Mouse (Mus musculus): ENCODE data around the gene Lrrc8d. TPM values are rescaled to one million over a fixed set of nuclear protein-coding genes. Genes with fewer than 3 reads are reported as not detected.

Gene Lrrc8d
- polyA plus RNA-seq, 1 experiment from 2014 or later, result 14.5 TPM

DNA sequence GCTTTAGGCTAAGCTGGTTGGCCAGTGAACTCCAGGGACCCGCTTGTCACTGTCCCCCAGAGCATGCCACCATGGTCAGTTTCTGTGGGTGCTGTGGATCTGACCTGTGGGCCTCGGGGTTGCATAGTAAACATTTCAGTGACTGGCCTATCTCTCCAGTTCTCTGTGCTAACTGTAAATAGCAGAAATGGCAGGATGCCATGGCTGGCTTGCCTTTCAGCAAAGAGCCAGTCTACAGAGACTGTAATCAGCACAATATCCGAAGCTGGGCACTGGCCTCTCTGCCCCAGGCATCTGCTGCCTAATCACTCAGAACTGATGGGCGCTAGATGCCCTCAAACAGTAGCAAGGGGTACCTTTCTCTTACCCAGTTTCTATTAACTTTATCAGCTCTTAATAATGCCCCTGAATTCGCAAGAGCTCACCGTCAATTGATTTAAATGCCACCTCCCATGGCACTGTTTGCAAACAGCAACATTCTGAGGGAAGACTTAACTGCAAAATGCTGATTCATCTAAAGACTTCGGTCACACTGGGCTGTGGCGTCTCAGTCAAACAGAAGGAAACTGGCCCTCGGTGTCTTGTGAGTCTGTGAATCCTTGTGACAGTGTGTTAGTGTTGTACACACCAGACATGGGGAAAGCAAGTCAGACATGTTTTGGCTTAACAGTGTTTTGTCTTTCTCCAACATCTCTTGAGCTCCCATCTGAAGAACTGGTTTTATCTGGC, 117.6 kb downstream of the Lrrc8d start:
- peaks cover 8% of the 10 kb centered on the region; the same call in 1 of the 2 replicates for H3K9me3 ChIP-seq (ENCODE audit: control insufficient read depth)
- TF ChIP-seq CTCF (IDR thresholded peaks at IDR 0.05; ENCODE audit: low read depth), result no peak
- H3K4me1 ChIP-seq (replicated peaks; ENCODE audit: control insufficient read depth, insufficient read depth, low read length), result no peaks in the 10 kb centered on the region
- no peak for ATAC-seq
- 79% methylated on average over 9 of the region's 9 CpGs for WGBS
- H3K36me3 ChIP-seq (ENCODE audit: control insufficient read depth, insufficient read depth), result peaks cover 15% of the 10 kb centered on the region
- no peak overlapping the region for H3K4me2 ChIP-seq (replicated peaks; ENCODE audit: low read depth)
- H3K4me3 ChIP-seq (ENCODE audit: low read depth, low read length), result no peak overlapping the region
- H3K27me3 ChIP-seq (replicated peaks; ENCODE audit: control insufficient read depth, insufficient read depth, low read length), result peaks cover 4% of the 10 kb centered on the region; the same call in 1 of the 2 replicates
- no peak overlapping the region for H3K27ac ChIP-seq (ENCODE audit: low read depth, low read length)
- no peak overlapping the region for H3K9ac ChIP-seq (ENCODE audit: low read depth, low read length)

DNA sequence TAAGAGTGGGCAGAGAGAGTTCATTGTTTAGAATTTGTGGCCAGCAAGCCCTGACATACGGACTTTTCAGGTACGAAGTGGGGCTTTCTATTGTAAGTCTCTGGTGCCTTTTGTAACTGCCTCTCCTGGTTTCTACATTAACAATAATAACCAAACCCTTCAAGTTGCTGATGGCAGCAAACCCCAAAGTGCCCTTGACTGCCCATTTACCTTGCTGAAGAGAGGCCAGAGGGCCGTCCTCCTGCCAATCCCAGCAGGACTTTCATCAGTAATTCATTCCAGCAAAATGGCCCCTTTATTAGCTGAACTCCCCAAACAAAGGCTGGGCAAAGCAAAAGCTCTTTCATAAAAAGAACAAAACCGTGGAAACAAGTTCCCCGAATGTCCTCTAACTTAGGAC, 118.6 kb downstream of the Lrrc8d start:
- H3K4me2 ChIP-seq (replicated peaks; ENCODE audit: low read depth), result no peak overlapping the region
- no peak overlapping the region for H3K27ac ChIP-seq (ENCODE audit: low read depth, low read length)
- no peak overlapping the region for H3K9ac ChIP-seq (ENCODE audit: low read depth, low read length)
- 0 out of 2 replicates have a peak, but pooled peaks cover under 1% of the 10 kb centered on the region for H3K9me3 ChIP-seq (ENCODE audit: control insufficient read depth)
- no peaks in the 10 kb centered on the region for H3K4me1 ChIP-seq (replicated peaks; ENCODE audit: control insufficient read depth, insufficient read depth, low read length)
- no peak for TF ChIP-seq CTCF (IDR thresholded peaks at IDR 0.05; ENCODE audit: low read depth)
- H3K36me3 ChIP-seq (ENCODE audit: control insufficient read depth, insufficient read depth), result peaks cover 5% of the 10 kb centered on the region
- 73% methylated on average over 5 of the region's 5 CpGs for WGBS
- H3K4me3 ChIP-seq (ENCODE audit: low read depth, low read length), result no peak overlapping the region
- H3K27me3 ChIP-seq (replicated peaks; ENCODE audit: control insufficient read depth, insufficient read depth, low read length), result peaks cover 4% of the 10 kb centered on the region; the same call in 1 of the 2 replicates
- no peak for ATAC-seq

DNA sequence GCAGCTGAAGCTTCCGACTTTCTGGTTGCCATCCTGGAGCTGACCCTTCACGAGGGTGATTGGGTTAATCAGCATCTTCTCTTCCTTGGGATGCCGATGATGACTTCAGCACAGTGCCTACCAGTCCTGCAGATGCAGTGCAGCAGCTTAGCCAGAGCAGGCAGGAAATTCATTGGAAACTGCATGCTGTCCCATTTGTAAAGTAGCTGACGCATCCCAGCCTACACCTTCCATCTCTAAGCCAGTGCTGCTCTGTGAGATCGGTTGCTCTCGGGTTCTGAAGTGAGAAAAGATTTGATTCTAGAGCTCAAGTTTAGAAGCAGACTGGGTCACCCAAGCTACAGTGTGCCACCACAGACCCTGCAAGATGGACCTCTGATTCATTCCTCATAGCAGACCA, 121.6 kb downstream of the Lrrc8d start:
- no peaks in the 10 kb centered on the region for H3K9me3 ChIP-seq (ENCODE audit: control insufficient read depth)
- H3K4me2 ChIP-seq (replicated peaks; ENCODE audit: low read depth), result no peak overlapping the region
- no peaks in the 10 kb centered on the region for H3K4me1 ChIP-seq (replicated peaks; ENCODE audit: control insufficient read depth, insufficient read depth, low read length)
- H3K4me3 ChIP-seq (ENCODE audit: low read depth, low read length), result no peak overlapping the region
- ATAC-seq, result no peak
- no peak overlapping the region for H3K27ac ChIP-seq (ENCODE audit: low read depth, low read length)
- WGBS, result 81% methylated on average over 6 of the region's 6 CpGs
- no peaks in the 10 kb centered on the region for H3K36me3 ChIP-seq (ENCODE audit: control insufficient read depth, insufficient read depth)
- TF ChIP-seq CTCF (IDR thresholded peaks at IDR 0.05; ENCODE audit: low read depth), result no peak
- H3K9ac ChIP-seq (ENCODE audit: low read depth, low read length), result no peak overlapping the region
- peaks cover 4% of the 10 kb centered on the region; the same call in 1 of the 2 replicates for H3K27me3 ChIP-seq (replicated peaks; ENCODE audit: control insufficient read depth, insufficient read depth, low read length)

DNA sequence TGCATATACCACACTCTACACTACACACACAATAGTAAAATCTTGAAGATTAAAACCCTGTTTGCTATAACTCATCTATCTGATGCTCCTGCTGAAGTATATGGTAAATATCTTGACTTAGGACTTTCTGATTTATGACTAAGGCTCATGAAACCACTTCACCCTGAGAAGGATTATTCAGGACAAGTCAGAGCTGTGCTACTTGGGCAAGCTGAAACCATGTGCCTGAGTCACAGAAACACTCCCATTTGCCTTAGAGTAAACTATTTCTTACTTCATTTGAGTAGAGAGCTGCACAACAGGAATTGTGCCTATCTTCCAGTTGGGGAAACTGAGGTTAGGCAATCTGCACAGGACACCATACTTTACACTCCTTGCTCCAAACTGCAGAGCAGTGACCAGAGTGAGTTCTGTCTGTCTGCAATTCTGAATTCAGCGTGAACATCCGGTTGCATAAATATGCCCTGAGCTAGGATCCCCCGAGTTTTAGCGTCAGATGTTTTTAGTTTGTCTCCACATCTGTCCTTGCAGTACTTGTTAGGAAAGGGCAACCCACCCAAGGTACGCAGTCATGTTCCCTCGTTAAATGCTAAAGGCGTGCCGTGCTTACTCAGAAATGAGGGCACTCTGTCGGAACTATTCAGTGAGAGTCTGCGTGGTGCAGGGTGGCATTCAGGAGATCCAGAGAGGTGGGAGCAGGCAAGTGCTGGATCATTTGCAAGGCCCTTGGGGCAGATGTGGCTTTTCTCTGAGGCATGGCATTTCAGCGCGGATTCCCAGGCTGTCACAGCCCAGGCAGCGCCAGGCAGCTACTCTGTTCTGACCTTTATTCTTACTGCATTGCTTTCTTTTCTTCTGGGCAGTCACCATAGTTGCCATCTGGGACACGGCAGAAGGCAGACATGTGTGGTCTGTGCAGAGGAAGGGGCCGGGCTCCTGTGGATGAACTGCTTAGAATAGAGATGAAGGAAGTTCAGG, 123.0 kb downstream of the Lrrc8d start:
- Histone ChIP-seq H3K4me1 (replicated peaks; ENCODE audit: control insufficient read depth, insufficient read depth, low read length) (no peaks in the 10 kb centered on the region), H3K27me3 (replicated peaks; ENCODE audit: control insufficient read depth, insufficient read depth, low read length) (peaks cover 4% of the 10 kb centered on the region; the same call in 1 of the 2 replicates), H3K4me2 (replicated peaks; ENCODE audit: low read depth) (no peak overlapping the region), H3K4me3 (ENCODE audit: low read depth, low read length) (no peak overlapping the region), H3K36me3 (ENCODE audit: control insufficient read depth, insufficient read depth) (no peaks in the 10 kb centered on the region), H3K9me3 (ENCODE audit: control insufficient read depth) (no peaks in the 10 kb centered on the region), H3K9ac (ENCODE audit: low read depth, low read length) (no peak overlapping the region), H3K27ac (ENCODE audit: low read depth, low read length) (no peak overlapping the region)
- WGBS, result 65% methylated on average over 15 of the region's 15 CpGs
- no peak for ATAC-seq
- TF ChIP-seq CTCF (IDR thresholded peaks at IDR 0.05; ENCODE audit: low read depth), result no peak

DNA sequence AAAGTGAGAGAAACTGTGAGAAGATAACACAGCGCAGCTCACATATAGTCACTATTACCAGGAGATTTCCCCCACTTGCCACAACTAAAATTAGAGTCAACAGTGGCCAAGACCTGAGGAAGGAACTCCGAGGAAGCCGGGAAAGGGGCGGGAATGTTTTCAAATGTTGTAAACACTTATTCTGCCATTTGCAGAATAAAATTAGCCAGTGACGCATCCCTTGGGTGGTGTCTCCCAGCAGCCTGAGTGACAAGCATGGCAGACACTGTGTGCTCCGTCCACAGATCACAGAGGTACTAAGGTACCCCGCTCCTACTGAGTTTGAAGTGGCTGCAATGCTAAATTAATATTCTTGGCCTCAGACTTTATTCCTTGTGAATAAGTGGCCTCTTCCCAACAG, 124.5 kb downstream of the Lrrc8d start:
- no peaks in the 10 kb centered on the region for H3K36me3 ChIP-seq (ENCODE audit: control insufficient read depth, insufficient read depth)
- 58% methylated on average over 7 of the region's 7 CpGs for WGBS
- no peak overlapping the region for H3K4me3 ChIP-seq (ENCODE audit: low read depth, low read length)
- no peak overlapping the region for H3K9ac ChIP-seq (ENCODE audit: low read depth, low read length)
- no peak overlapping the region for H3K27ac ChIP-seq (ENCODE audit: low read depth, low read length)
- H3K27me3 ChIP-seq (replicated peaks; ENCODE audit: control insufficient read depth, insufficient read depth, low read length), result peaks cover 4% of the 10 kb centered on the region; the same call in 1 of the 2 replicates
- no peaks in the 10 kb centered on the region for H3K9me3 ChIP-seq (ENCODE audit: control insufficient read depth)
- TF ChIP-seq CTCF (IDR thresholded peaks at IDR 0.05; ENCODE audit: low read depth), result no peak
- no peaks in the 10 kb centered on the region for H3K4me1 ChIP-seq (replicated peaks; ENCODE audit: control insufficient read depth, insufficient read depth, low read length)
- ATAC-seq, result no peak
- no peak overlapping the region for H3K4me2 ChIP-seq (replicated peaks; ENCODE audit: low read depth)

DNA sequence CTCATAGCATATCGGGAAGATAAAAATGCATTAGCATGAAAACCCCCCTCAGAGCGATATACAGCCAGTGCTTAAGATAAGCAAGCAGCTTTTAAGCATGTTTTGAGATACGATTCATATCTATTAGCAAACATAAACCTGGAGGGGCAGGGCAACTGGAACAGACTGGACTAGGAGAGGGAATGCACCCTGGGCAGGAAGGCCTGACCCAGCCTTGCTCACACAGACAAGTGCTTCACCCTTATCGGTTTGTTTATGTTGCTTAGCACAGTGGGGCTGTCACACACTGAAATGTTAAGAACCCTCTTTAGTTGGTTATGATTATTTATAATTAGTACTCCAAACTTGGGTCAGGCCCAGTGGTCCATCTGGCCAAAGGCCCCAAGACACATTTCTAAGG, 125.1 kb downstream of the Lrrc8d start:
- 25% methylated on average over 4 of the region's 4 CpGs for WGBS

More for the DNA sequence above, 125.1 kb downstream of the Lrrc8d start:
- Histone ChIP-seq H3K4me3 (ENCODE audit: low read depth, low read length) (no peak overlapping the region), H3K9me3 (ENCODE audit: control insufficient read depth) (no peaks in the 10 kb centered on the region), H3K36me3 (ENCODE audit: control insufficient read depth, insufficient read depth) (no peaks in the 10 kb centered on the region), H3K27me3 (replicated peaks; ENCODE audit: control insufficient read depth, insufficient read depth, low read length) (peaks cover 4% of the 10 kb centered on the region; the same call in 1 of the 2 replicates), H3K27ac (ENCODE audit: low read depth, low read length) (no peak overlapping the region), H3K4me1 (replicated peaks; ENCODE audit: control insufficient read depth, insufficient read depth, low read length) (no peaks in the 10 kb centered on the region), H3K9ac (ENCODE audit: low read depth, low read length) (no peak overlapping the region), H3K4me2 (replicated peaks; ENCODE audit: low read depth) (no peak overlapping the region)
- ATAC-seq, result no peak
- TF ChIP-seq CTCF (IDR thresholded peaks at IDR 0.05; ENCODE audit: low read depth), result no peak
